Mouse (Mus musculus) liver, embryonic 14.5 days (tissue): ENCODE measurements at regions not wholly inside any gene's neighbourhood (a gene's known extent, or its start where the extent isn't known, plus 50 kb on each side); places are given as distances from the start of the nearest gene placed in this dataset.
A peak's percentile ranks its signal among the peaks of the same experiment; 100 is the strongest.

Experiments used
- ATAC-seq: fragments of 200-750 bp; cut with Nextera tagmentation; 2 replicates; pipeline ENCODE4 v1.8.0; 2017; ENCODE audit warnings: moderate number of reproducible peaks, mild to moderate bottlenecking, moderate library complexity; ENCODE audit not compliant: insufficient read depth
- DNase-seq, 3 experiments: peaks; one replicate each; pipeline ENCODE4 v3.0.0-alpha.2; 2012 to 2013; ENCODE audit warnings: low read depth in 3 of 3, low spot score in 3 of 3
- H3K27ac ChIP-seq: fragments of 300-500 bp; sonication (generic); 2 replicates; pipeline ENCODE4 v1.5.1; 2014; ENCODE audit warnings: moderate library complexity, mild to moderate bottlenecking, control low read depth, inconsistent platforms
- H3K27me3 ChIP-seq: fragments of 300-500 bp; sonication (generic); 2 replicates; pipeline ENCODE4 v1.6.1; 2014; ENCODE audit warnings: mild to moderate bottlenecking, low read length, moderate library complexity; ENCODE audit not compliant: control insufficient read depth, insufficient read depth
- H3K36me3 ChIP-seq: fragments of 300-500 bp; sonication (generic); replicated peaks from 2 replicates; pipeline ENCODE4 v1.6.1; 2014; ENCODE audit warnings: low read depth; ENCODE audit not compliant: control insufficient read depth, insufficient read depth
- H3K4me1 ChIP-seq, 2 experiments: fragments of 200-500 bp in 1 of 2; fragments of 300-500 bp in 1 of 2; sonication (generic) in 1 of 2; replicated peaks; 2 replicates each; pipeline ENCODE4 v1.6.1; 2012 to 2014; ENCODE audit warnings: antibody characterized with exemption in 1 of 2, inconsistent platforms in 1 of 2, low read length in 1 of 2; ENCODE audit not compliant: control insufficient read depth in 2 of 2, insufficient read depth in 2 of 2
- H3K4me2 ChIP-seq: fragments of 300-500 bp; sonication (generic); 2 replicates; pipeline ENCODE4 v1.6.1; 2014; ENCODE audit warnings: low read depth, mild to moderate bottlenecking, control low read depth, moderate library complexity
- H3K4me3 ChIP-seq, 2 experiments: fragments of 200-500 bp in 1 of 2; fragments of 300-500 bp in 1 of 2; sonication (generic) in 1 of 2; 2 replicates each; pipeline ENCODE4 v1.5.1; 2012 to 2014; ENCODE audit warnings: low read depth in 2 of 2, low read length in 2 of 2, mild to moderate bottlenecking in 2 of 2, control low read depth in 1 of 2, inconsistent platforms in 1 of 2, moderate library complexity in 1 of 2; ENCODE audit not compliant: insufficient read depth in 1 of 2
- H3K9ac ChIP-seq: fragments of 300-500 bp; sonication (generic); replicated peaks from 2 replicates; pipeline ENCODE4 v1.6.1; 2014; ENCODE audit warnings: mild to moderate bottlenecking, control low read depth, moderate library complexity
- H3K9me3 ChIP-seq: fragments of 300-500 bp; sonication (generic); 2 replicates; pipeline ENCODE4 v1.6.1; 2016; ENCODE audit warnings: low read length, mixed read lengths; ENCODE audit not compliant: control insufficient read depth
- CTCF ChIP-seq: IDR thresholded peaks from 2 replicates; pipeline ENCODE4 v1.5.1; 2016; ENCODE audit warnings: antibody characterized with exemption, low read depth, control low read depth
- EP300 ChIP-seq: IDR thresholded peaks from 2 replicates; pipeline ENCODE4 v1.6.1; 2016; ENCODE audit warnings: antibody characterized with exemption, low read depth
- WGBS: fragments of 180-500 bp; shearing (Covaris S2); extraction: QIAGEN DNeasy Blood & Tissue Kit; methylation state at CpG from one replicate; pipeline ENCODE4 v1.1.7; 2014; ENCODE audit not compliant: insufficient replicate concordance; 5-methylcytosine and 5-hydroxymethylcytosine counted together

GRCm38 (mm10) chr5:64602996-64603755 is 200.0 kb upstream of the Klf3 start:
- peaks cover 28 to 36% of the 10 kb centered on the region in 2 experiments for H3K4me1 ChIP-seq
- WGBS = 88% methylated on average over 11 of the region's 11 CpGs
- H3K27ac ChIP-seq = no peak overlapping the region
- no peak overlapping the region for H3K4me2 ChIP-seq
- no peak overlapping the region for H3K4me3 ChIP-seq
- no peak for TF ChIP-seq CTCF
- TF ChIP-seq EP300 = no peak
- H3K27me3 ChIP-seq = no peaks in the 10 kb centered on the region
- DNase-seq = no peak
- H3K9ac ChIP-seq = no peak overlapping the region
- H3K9me3 ChIP-seq = no peaks in the 10 kb centered on the region
- no peak for ATAC-seq
- H3K36me3 ChIP-seq = no peaks in the 10 kb centered on the region

- TF ChIP-seq EP300 (no peak), CTCF (no peak)
- H3K27me3 ChIP-seq = no peaks in the 10 kb centered on the region
- DNase-seq (no peak), ATAC-seq (no peak)
- no peak overlapping the region for H3K9ac ChIP-seq
- H3K27ac ChIP-seq = no peak overlapping the region
- H3K36me3 ChIP-seq = no peaks in the 10 kb centered on the region
- H3K4me3 ChIP-seq = no peak overlapping the region
- H3K9me3 ChIP-seq = no peaks in the 10 kb centered on the region
- H3K4me2 ChIP-seq = no peak overlapping the region
- peaks cover 29 to 37% of the 10 kb centered on the region in 2 experiments for H3K4me1 ChIP-seq
These were observed 198.0 kb upstream of the Klf3 start for GRCm38 (mm10) chr5:64605171-64605570.

GRCm38 (mm10) chr5:64605991-64606390 is 197.2 kb upstream of the Klf3 start:
- H3K4me1 ChIP-seq = peaks cover 29 to 36% of the 10 kb centered on the region in 2 experiments
- ATAC-seq = no peak
- TF ChIP-seq CTCF (no peak), EP300 (no peak)
- H3K36me3 ChIP-seq = no peaks in the 10 kb centered on the region
- no peaks in the 10 kb centered on the region for H3K9me3 ChIP-seq
- H3K27me3 ChIP-seq = no peaks in the 10 kb centered on the region
- H3K4me2 ChIP-seq = no peak overlapping the region
- no peak for DNase-seq
- WGBS = 72% methylated on average over 5 of the region's 5 CpGs
- H3K4me3 ChIP-seq = no peak overlapping the region
- H3K27ac ChIP-seq = no peak overlapping the region
- H3K9ac ChIP-seq = no peak overlapping the region

- WGBS = 31% methylated on average over 3 of the region's 3 CpGs
These were observed 193.7 kb upstream of the Klf3 start for GRCm38 (mm10) chr5:64609378-64610087.

GRCm38 (mm10) chr5:64610146-64610545 is 193.0 kb upstream of the Klf3 start:
- WGBS = 18% methylated on average over 3 of the region's 3 CpGs
- DNase-seq = no peak
- no peak overlapping the region; the same call in 1 of the 2 replicates for H3K27ac ChIP-seq
- no peak for ATAC-seq
- TF ChIP-seq CTCF (no peak), EP300 (no peak)
- peak overlapping the region; percentile 34 for H3K4me2 ChIP-seq
- H3K4me1 ChIP-seq = peaks cover 17 to 26% of the 10 kb centered on the region in 2 experiments
- no peak overlapping the region for H3K4me3 ChIP-seq
- no peaks in the 10 kb centered on the region for H3K36me3 ChIP-seq
- H3K27me3 ChIP-seq = no peaks in the 10 kb centered on the region
- peak overlapping the region; percentile 7; the same call in 1 of the 2 replicates for H3K9ac ChIP-seq
- H3K9me3 ChIP-seq = no peaks in the 10 kb centered on the region

More at GRCm38 (mm10) chr5:64609378-64610087, 193.7 kb upstream of the Klf3 start:
- H3K27ac ChIP-seq = no peak overlapping the region; the same call in 1 of the 2 replicates
- no peaks in the 10 kb centered on the region for H3K9me3 ChIP-seq
- H3K4me1 ChIP-seq = peaks cover 17 to 26% of the 10 kb centered on the region in 2 experiments
- no peaks in the 10 kb centered on the region for H3K27me3 ChIP-seq
- DNase-seq = no peak
- H3K4me2 ChIP-seq = peak overlapping the region; percentile 34; the same call in 1 of the 2 replicates
- no peak overlapping the region for H3K4me3 ChIP-seq
- no peaks in the 10 kb centered on the region for H3K36me3 ChIP-seq
- peak; percentile 38 for TF ChIP-seq EP300
- TF ChIP-seq CTCF = no peak
- peak; percentile 45 for ATAC-seq
- H3K9ac ChIP-seq = no peak overlapping the region; the same call in 1 of the 2 replicates
